Mouse (Mus musculus): ENCODE data around the gene Brip1. TPM values are rescaled to one million over a fixed set of nuclear protein-coding genes. Genes with fewer than 3 reads are reported as not detected.

Gene Brip1
- polyA plus RNA-seq, 1 experiment = 0.20 TPM

- Histone ChIP-seq H3K4me1 (ENCODE audit: control insufficient read depth, insufficient read depth, insufficient read length, low read length) (no peaks in the 10 kb centered on the region), H3K4me3 (ENCODE audit: insufficient read depth, low read depth, low read length) (no peak overlapping the region), H3K27ac (replicated peaks; ENCODE audit: low read depth, low read length) (no peak overlapping the region)
Observed at GRCm38 (mm10) chr11:86174173-86174572, 26.8 kb downstream of the Brip1 start.

DNA sequence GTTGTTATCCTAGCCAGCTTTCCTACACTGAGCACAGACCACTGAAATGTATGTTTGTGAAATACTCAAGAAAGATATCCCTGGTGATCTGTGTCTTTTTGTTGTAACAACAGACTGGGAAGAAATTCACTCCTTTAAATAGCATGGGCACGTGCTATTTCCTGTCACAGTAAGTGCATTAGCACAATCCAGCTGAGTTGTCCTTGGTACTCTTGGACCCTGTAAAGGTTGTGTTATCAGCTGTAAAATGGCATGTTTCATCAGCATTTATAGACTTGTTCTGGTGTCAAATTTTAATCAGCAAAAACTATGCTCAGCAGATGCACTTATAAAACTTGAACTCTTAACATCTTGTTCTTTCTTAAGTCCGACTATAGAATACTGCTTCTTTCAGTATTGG is 30.2 kb downstream of the Brip1 start:
- H3K4me3 ChIP-seq (ENCODE audit: insufficient read depth, low read depth, low read length) = no peak overlapping the region
- no peak overlapping the region for H3K27ac ChIP-seq (replicated peaks; ENCODE audit: low read depth, low read length)

GRCm38 (mm10) chr11:86160251-86160650 is 40.7 kb downstream of the Brip1 start:
- Histone ChIP-seq H3K27ac (replicated peaks; ENCODE audit: low read depth, low read length) (no peak overlapping the region), H3K4me1 (ENCODE audit: control insufficient read depth, insufficient read depth, insufficient read length, low read length) (no peaks in the 10 kb centered on the region), H3K4me3 (ENCODE audit: insufficient read depth, low read depth, low read length) (no peak overlapping the region)

More for the DNA sequence above, 30.2 kb downstream of the Brip1 start:
- H3K4me1 ChIP-seq (ENCODE audit: control insufficient read depth, insufficient read depth, insufficient read length, low read length) = no peaks in the 10 kb centered on the region

GRCm38 (mm10) chr11:86158950-86159349 is 42.0 kb downstream of the Brip1 start:
- Histone ChIP-seq H3K27ac (replicated peaks; ENCODE audit: low read depth, low read length) (no peak overlapping the region), H3K4me3 (ENCODE audit: insufficient read depth, low read depth, low read length) (no peak overlapping the region), H3K4me1 (ENCODE audit: control insufficient read depth, insufficient read depth, insufficient read length, low read length) (no peaks in the 10 kb centered on the region)

DNA sequence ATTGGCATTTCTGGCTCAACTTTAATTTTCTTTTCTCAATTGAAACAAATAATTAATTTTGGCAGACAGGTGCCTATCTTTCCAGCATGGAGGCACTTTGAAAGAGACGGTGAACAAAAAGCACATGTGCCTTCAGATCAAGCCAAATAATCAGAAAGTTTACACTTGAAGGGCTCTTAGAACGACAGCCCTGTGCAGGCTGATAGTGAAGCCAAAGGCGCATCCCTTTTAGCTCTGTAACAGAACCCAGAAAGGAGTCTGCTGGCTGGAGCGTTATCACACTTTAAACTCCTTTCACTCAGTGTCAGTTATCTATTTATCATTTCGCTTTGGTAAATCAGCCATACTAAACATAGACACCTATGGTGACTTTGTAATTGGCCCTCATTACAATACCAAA is 45.4 kb downstream of the Brip1 start:
- H3K27ac ChIP-seq (replicated peaks; ENCODE audit: low read depth, low read length) = no peak overlapping the region
- H3K4me1 ChIP-seq (ENCODE audit: control insufficient read depth, insufficient read depth, insufficient read length, low read length) = no peaks in the 10 kb centered on the region

DNA sequence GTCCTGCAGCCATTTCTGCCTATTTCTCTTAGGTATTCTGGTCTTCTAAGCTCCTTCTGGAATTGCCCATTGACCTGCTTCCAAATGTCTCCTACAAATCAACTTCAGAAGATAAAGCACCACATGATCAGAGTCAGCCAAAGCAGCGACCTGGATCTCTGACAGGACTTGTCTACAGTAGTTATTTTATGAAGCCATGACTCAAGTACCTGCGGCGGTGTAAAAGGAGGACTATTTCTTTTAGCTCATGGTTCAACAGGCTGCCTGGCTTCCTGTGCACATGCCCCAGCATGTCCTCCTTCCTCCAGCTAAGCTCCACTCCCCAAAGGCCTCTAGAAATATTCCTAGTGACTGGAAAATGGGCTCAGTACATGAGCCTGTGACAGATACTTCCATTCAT is 69.7 kb downstream of the Brip1 start:
- H3K27ac ChIP-seq (replicated peaks; ENCODE audit: low read depth, low read length) = no peak overlapping the region
- H3K4me1 ChIP-seq (ENCODE audit: control insufficient read depth, insufficient read depth, insufficient read length, low read length) = 0 out of 2 replicates have a peak, but pooled peaks cover 3% of the 10 kb centered on the region
- no peak overlapping the region for H3K4me3 ChIP-seq (ENCODE audit: insufficient read depth, low read depth, low read length)

More for the DNA sequence above, 45.4 kb downstream of the Brip1 start:
- H3K4me3 ChIP-seq (ENCODE audit: insufficient read depth, low read depth, low read length) = no peak overlapping the region

DNA sequence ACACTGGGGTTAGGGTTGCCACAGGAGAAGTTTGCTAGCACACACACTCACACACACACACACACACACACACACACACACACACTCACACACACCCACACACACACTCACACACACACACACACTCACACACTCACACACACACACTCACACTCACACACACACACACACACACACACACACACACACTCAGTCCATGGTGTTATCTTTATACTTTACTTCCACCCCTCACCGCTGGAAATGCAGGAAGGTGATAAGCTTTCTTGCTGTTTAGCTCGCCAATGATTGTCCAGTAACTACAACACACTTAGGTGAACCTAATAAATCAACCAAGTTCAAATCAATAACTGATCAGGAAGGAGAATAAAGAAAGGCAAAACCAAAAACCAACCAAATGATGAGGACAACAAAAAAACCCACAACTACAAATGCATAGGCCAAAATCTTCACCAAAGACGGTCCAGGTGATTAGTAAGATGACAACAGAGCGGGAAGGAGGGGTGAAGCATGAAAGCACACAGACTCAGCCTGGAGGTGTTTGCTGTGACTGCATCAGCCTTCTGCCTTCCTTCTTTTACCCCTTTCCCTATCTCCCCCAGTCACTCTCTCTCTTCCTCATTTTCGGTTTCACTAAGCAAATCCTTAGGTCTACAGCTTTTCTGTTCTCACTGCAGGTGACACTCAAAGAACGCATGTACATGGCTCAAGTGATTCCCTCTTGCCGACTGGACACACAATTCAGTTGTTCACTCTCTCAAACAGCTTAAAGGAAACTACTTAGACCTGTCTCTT is 83.7 kb downstream of the Brip1 start:
- Histone ChIP-seq H3K4me3 (ENCODE audit: insufficient read depth, low read depth, low read length) (no peak overlapping the region), H3K4me1 (ENCODE audit: control insufficient read depth, insufficient read depth, insufficient read length, low read length) (no peaks in the 10 kb centered on the region), H3K27ac (replicated peaks; ENCODE audit: low read depth, low read length) (no peak overlapping the region)

- H3K4me3 ChIP-seq (ENCODE audit: insufficient read depth, low read depth, low read length) = no peak overlapping the region
- H3K27ac ChIP-seq (replicated peaks; ENCODE audit: low read depth, low read length) = no peak overlapping the region
- H3K4me1 ChIP-seq (ENCODE audit: control insufficient read depth, insufficient read depth, insufficient read length, low read length) = no peaks in the 10 kb centered on the region
Observed at GRCm38 (mm10) chr11:86115955-86116354, 85.0 kb downstream of the Brip1 start.

DNA sequence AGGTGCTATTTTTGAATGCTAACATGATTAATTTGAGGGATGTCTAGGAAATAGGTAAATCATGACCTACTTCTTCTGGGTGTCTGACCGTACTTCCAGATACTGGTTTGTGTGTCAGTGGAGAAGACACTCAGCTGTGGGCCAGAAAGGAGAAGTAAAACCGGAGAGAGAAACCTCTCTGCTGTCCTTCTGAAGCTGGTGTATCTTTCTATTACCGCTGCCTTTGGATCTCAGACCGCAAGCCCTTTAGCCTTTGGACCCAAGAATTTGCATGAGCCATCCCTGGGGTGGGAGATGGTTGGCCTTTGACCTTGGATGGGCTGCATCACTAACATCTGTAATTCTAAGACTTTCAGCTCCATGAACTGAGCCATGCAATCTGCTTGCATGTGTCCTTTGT is 93.7 kb downstream of the Brip1 start:
- Histone ChIP-seq H3K4me3 (ENCODE audit: insufficient read depth, low read depth, low read length) (no peak overlapping the region), H3K27ac (replicated peaks; ENCODE audit: low read depth, low read length) (no peak overlapping the region), H3K4me1 (ENCODE audit: control insufficient read depth, insufficient read depth, insufficient read length, low read length) (no peaks in the 10 kb centered on the region)

GRCm38 (mm10) chr11:86106596-86106995 is 94.4 kb downstream of the Brip1 start:
- Histone ChIP-seq H3K27ac (replicated peaks; ENCODE audit: low read depth, low read length) (no peak overlapping the region), H3K4me3 (ENCODE audit: insufficient read depth, low read depth, low read length) (no peak overlapping the region), H3K4me1 (ENCODE audit: control insufficient read depth, insufficient read depth, insufficient read length, low read length) (no peaks in the 10 kb centered on the region)

DNA sequence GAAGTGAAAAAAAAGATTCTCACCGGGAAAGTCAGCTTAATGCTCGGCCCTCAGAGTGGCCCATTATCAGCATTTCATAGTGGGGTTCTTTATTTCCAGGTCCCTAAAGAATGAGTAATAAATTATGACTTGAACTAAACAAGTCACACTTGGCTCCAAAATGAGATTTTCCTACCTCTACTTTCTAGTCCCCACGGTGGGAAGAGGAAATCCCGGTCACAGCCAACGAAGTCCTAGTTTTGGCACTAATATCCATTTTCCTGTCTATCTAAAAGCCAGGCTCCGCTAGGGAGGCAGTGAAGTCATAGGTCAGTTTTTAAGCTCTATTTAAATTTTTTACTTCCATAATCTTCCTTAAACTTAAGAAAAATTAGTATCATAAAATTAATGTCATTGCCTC is 99.8 kb downstream of the Brip1 start:
- Histone ChIP-seq H3K4me1 (ENCODE audit: control insufficient read depth, insufficient read depth, insufficient read length, low read length) (no peaks in the 10 kb centered on the region), H3K4me3 (ENCODE audit: insufficient read depth, low read depth, low read length) (no peak overlapping the region), H3K27ac (replicated peaks; ENCODE audit: low read depth, low read length) (no peak overlapping the region)

- Histone ChIP-seq H3K27ac (replicated peaks; ENCODE audit: low read depth, low read length) (no peak overlapping the region), H3K4me3 (ENCODE audit: insufficient read depth, low read depth, low read length) (no peak overlapping the region), H3K4me1 (ENCODE audit: control insufficient read depth, insufficient read depth, insufficient read length, low read length) (no peaks in the 10 kb centered on the region)
Observed at GRCm38 (mm10) chr11:86099341-86099740, 101.7 kb downstream of the Brip1 start.

DNA sequence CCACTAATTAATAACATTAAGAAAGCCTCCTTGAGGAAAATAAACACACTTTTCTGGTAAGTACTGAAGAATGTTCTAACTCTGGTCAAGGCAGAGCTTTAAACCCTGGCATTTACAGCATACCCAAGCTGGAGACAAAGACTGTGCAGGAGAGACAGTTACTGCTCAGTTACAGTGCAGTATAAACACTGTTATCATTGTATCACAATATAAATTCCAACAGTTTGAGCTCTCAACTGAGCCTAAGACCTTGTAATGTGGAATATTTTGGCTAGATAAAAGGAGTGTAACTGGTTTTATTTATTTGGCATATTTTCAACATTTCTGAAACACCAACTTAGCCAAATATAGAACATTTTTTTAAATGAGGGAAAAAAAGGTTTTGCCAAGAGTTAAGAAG is 112.2 kb downstream of the Brip1 start:
- H3K4me3 ChIP-seq (ENCODE audit: insufficient read depth, low read depth, low read length) = no peak overlapping the region
- no peak overlapping the region for H3K27ac ChIP-seq (replicated peaks; ENCODE audit: low read depth, low read length)
- H3K4me1 ChIP-seq (ENCODE audit: control insufficient read depth, insufficient read depth, insufficient read length, low read length) = no peaks in the 10 kb centered on the region

- H3K4me3 ChIP-seq (ENCODE audit: insufficient read depth, low read depth, low read length) = no peak overlapping the region
- H3K4me1 ChIP-seq (ENCODE audit: control insufficient read depth, insufficient read depth, insufficient read length, low read length) = no peaks in the 10 kb centered on the region
- H3K27ac ChIP-seq (replicated peaks; ENCODE audit: low read depth, low read length) = no peak overlapping the region
Observed at GRCm38 (mm10) chr11:86084522-86084921, 116.5 kb downstream of the Brip1 start.

DNA sequence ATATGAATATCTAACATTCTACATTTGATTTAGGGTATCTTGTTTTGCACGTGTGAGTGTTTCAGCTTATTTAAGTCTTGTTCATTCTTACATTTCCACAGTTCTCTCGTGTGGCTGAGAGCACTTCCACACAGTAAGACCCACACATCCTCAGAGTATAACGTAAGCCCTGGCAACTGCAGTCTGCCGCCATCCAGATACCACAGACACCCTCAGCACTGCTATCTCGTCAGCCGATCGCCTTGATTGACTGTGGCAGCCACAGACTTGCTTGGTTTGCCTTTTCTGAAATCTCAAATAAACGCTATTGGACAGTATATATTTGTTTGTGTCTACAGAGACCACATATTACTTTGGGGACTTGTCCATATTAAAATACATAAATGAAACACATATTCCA is 123.0 kb downstream of the Brip1 start:
- H3K4me3 ChIP-seq (ENCODE audit: insufficient read depth, low read depth, low read length) = no peak overlapping the region
- no peaks in the 10 kb centered on the region for H3K4me1 ChIP-seq (ENCODE audit: control insufficient read depth, insufficient read depth, insufficient read length, low read length)
- H3K27ac ChIP-seq (replicated peaks; ENCODE audit: low read depth, low read length) = no peak overlapping the region

GRCm38 (mm10) chr11:86076966-86077365 is 124.0 kb downstream of the Brip1 start:
- no peaks in the 10 kb centered on the region for H3K4me1 ChIP-seq (ENCODE audit: control insufficient read depth, insufficient read depth, insufficient read length, low read length)
- no peak overlapping the region for H3K27ac ChIP-seq (replicated peaks; ENCODE audit: low read depth, low read length)
- no peak overlapping the region for H3K4me3 ChIP-seq (ENCODE audit: insufficient read depth, low read depth, low read length)

Measured in brown adipose tissue, adult 24 weeks (tissue).